Mouse (Mus musculus): ENCODE measurements around the gene 9530077C05Rik. TPM values are rescaled to one million over a fixed set of nuclear protein-coding genes. Genes with fewer than 3 reads are reported as not detected.
A peak's percentile ranks its signal among the peaks of the same experiment; 100 is the strongest.

The 9530077C05Rik gene
- total and polyA plus RNA-seq, 2 experiments, result 0.07 to 0.18 TPM

DNA sequence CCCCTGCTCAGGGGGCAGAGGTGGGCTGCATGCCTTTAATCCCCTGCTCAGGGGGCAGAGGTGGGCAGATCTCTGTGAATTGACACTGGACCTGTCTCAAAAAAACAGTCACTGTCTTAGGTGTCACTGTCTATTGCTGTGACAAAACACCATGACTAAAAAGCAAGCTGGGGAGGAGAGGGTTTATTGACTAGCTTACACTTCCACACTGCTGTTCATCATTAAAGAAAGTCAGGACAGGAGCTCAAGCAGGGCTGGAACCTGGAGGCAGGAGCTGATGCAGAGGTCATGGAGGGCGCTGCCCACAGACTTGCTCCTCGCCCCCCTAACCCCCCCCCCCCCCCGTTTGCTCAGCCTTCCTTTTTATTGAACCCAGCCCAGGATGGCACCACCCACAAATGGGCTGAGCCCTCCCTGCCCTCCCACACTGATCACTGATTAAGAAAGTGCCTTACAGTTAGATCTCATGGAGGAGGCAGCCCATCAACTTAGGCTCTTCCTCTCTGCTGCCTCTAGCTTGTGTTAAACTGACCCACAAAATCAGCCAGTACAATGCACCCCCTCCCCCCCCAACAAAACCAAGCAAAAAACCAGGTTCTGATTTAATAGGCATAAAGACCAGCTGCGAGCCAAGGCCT lies 16.8 kb downstream of the 9530077C05Rik start:
- no peak for DNase-seq (ENCODE audit: extremely low read depth, low read depth, low spot score)
- no peak overlapping the region for H3K27ac ChIP-seq (replicated peaks; ENCODE audit: insufficient read depth, low read depth, low read length)
- no peak overlapping the region for H3K4me3 ChIP-seq (ENCODE audit: insufficient read depth, low read depth, low read length)
- peaks cover 7% of the 10 kb centered on the region; the same call in 1 of the 2 replicates for H3K4me1 ChIP-seq (ENCODE audit: control insufficient read depth, insufficient read depth, low read length)
- WGBS, result 66% methylated on average over 4 of the region's 4 CpGs
- no peaks in the 10 kb centered on the region for H3K27me3 ChIP-seq (ENCODE audit: control insufficient read depth, insufficient read depth, low read length)
- no peak overlapping the region for H3K9ac ChIP-seq (ENCODE audit: low read depth, low read length)
- H3K36me3 ChIP-seq (ENCODE audit: control insufficient read depth, insufficient read depth, low read length), result no peaks in the 10 kb centered on the region
- TF ChIP-seq CTCF (IDR thresholded peaks at IDR 0.05; ENCODE audit: low read depth, low read length) (no peak), POLR2A (IDR thresholded peaks at IDR 0.05; ENCODE audit: extremely low read depth, insufficient read depth, low read length) (no peak)
- no peaks in the 10 kb centered on the region for H3K79me2 ChIP-seq (ENCODE audit: control insufficient read depth, insufficient read depth, low read length)

DNA sequence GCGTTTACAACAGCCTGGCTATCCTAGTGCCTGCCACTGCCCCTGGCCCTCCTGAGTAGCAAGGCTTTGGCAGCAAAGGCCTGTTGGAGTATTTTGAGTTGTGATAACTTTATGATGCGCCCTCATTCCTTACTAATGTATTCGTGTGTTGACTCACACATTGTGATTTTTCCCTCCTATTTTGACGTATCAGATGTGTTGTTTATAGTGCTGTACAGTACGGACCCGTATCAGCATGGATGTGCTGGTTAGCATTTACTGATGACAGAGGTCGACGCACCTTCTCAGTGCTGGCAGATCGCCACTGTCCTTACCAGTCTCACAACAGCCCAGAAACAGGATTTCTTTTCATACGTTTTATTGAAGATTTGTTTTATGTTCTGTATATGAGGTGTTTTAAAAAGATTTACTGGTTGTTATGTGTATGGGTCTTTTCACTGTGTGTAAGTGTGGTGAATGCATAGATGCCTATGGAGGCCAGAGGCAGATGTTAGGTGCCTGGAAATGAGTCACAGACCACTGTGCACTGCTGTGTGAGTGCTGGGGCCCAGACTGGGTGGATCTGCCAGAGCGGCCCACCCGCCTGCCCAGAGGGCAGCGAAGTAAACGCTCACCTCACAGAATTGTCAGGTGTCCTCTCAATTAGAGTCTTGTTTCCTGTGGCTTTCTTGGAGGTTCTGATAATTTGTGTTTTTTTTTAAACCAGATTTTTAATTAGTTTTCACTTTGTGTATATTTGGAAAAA lies 17.5 kb downstream of the 9530077C05Rik start:
- Histone ChIP-seq H3K9ac (ENCODE audit: low read depth, low read length) (no peak overlapping the region), H3K79me2 (ENCODE audit: control insufficient read depth, insufficient read depth, low read length) (no peaks in the 10 kb centered on the region), H3K27me3 (ENCODE audit: control insufficient read depth, insufficient read depth, low read length) (no peaks in the 10 kb centered on the region), H3K4me1 (ENCODE audit: control insufficient read depth, insufficient read depth, low read length) (peaks cover 7% of the 10 kb centered on the region; the same call in 1 of the 2 replicates), H3K4me3 (ENCODE audit: insufficient read depth, low read depth, low read length) (no peak overlapping the region), H3K36me3 (ENCODE audit: control insufficient read depth, insufficient read depth, low read length) (no peaks in the 10 kb centered on the region), H3K27ac (replicated peaks; ENCODE audit: insufficient read depth, low read depth, low read length) (no peak overlapping the region)
- no peak for DNase-seq (ENCODE audit: extremely low read depth, low read depth, low spot score)
- WGBS, result 64% methylated on average over 14 of the region's 14 CpGs
- TF ChIP-seq CTCF (IDR thresholded peaks at IDR 0.05; ENCODE audit: low read depth, low read length) (no peak), POLR2A (IDR thresholded peaks at IDR 0.05; ENCODE audit: extremely low read depth, insufficient read depth, low read length) (no peak)

DNA sequence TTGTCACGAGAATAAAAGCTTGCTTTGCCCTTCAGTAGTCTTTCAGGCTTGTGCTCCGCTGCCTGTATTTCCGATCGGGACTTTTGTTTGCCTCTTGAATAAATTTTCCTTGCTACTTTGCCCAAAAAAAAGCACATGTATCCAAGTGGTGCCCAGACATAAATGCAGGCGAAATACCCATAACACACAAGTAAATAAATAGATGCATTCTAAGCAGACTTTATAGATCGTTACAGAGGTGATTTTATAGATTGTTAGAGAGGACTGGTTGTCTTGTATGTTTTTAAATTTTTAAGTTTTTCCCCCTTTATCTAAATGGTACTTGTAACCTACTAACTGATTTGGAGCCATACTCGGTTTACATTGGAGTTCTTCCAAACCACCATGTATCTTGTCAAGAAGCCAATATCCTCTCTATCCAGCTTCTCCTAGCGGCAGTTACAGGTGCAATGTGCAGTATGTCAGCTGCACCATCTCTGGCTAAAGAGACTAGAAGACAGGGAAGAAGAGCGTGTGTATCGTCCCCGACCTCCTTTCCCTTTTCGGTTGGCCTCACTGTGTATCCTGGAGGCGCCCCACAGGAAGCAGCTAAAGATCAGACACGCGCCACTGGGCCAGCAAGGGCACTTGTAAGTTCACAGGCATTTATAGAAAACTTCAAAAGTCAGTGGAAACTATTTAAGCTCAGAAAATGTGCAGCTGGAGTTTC lies 18.4 kb downstream of the 9530077C05Rik start:
- H3K9ac ChIP-seq (ENCODE audit: low read depth, low read length), result no peak overlapping the region
- peak; percentile 90 for DNase-seq (ENCODE audit: extremely low read depth, low read depth, low spot score)
- TF ChIP-seq POLR2A (IDR thresholded peaks at IDR 0.05; ENCODE audit: extremely low read depth, insufficient read depth, low read length) (no peak), CTCF (IDR thresholded peaks at IDR 0.05; ENCODE audit: low read depth, low read length) (no peak)
- no peak overlapping the region for H3K4me3 ChIP-seq (ENCODE audit: insufficient read depth, low read depth, low read length)
- WGBS, result 19% methylated on average over 15 of the region's 15 CpGs
- H3K4me1 ChIP-seq (ENCODE audit: control insufficient read depth, insufficient read depth, low read length), result peaks cover 7% of the 10 kb centered on the region; the same call in 1 of the 2 replicates
- H3K27me3 ChIP-seq (ENCODE audit: control insufficient read depth, insufficient read depth, low read length), result no peaks in the 10 kb centered on the region
- no peaks in the 10 kb centered on the region for H3K36me3 ChIP-seq (ENCODE audit: control insufficient read depth, insufficient read depth, low read length)
- no peak overlapping the region for H3K27ac ChIP-seq (replicated peaks; ENCODE audit: insufficient read depth, low read depth, low read length)
- H3K79me2 ChIP-seq (ENCODE audit: control insufficient read depth, insufficient read depth, low read length), result no peaks in the 10 kb centered on the region

DNA sequence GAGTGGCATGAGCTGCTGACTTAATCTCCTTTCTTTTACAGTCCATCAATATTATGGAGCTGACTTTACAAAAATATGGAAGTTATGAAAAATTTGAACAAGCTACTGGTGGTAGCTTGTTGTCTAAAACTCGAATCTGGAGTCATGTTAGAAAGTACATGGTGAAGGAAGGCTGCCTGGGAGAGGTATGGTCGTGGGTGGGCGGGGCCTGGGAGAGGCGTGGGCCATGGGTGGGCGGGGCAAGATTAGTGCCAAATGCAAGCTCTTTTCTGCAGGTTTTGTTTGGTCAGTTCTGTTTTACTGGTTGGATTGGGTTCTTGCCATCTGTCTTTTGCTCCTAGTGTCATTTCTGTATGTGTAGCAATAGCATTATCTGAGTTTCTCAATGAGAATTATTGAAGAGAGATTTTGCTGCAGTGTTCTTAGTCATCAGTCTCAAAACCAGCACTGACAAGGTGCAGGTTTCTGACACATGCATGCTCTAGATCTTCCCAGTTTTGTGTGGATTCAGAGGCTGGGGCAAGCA lies 19.1 kb downstream of the 9530077C05Rik start:
- no peaks in the 10 kb centered on the region for H3K27me3 ChIP-seq (ENCODE audit: control insufficient read depth, insufficient read depth, low read length)
- H3K9ac ChIP-seq (ENCODE audit: low read depth, low read length), result no peak overlapping the region
- H3K27ac ChIP-seq (replicated peaks; ENCODE audit: insufficient read depth, low read depth, low read length), result no peak overlapping the region
- H3K36me3 ChIP-seq (ENCODE audit: control insufficient read depth, insufficient read depth, low read length), result no peaks in the 10 kb centered on the region
- H3K4me1 ChIP-seq (ENCODE audit: control insufficient read depth, insufficient read depth, low read length), result peaks cover 7% of the 10 kb centered on the region; the same call in 1 of the 2 replicates
- TF ChIP-seq POLR2A (IDR thresholded peaks at IDR 0.05; ENCODE audit: extremely low read depth, insufficient read depth, low read length) (no peak), CTCF (IDR thresholded peaks at IDR 0.05; ENCODE audit: low read depth, low read length) (no peak)
- no peaks in the 10 kb centered on the region for H3K79me2 ChIP-seq (ENCODE audit: control insufficient read depth, insufficient read depth, low read length)
- DNase-seq (ENCODE audit: extremely low read depth, low read depth, low spot score), result peak; percentile 61
- WGBS, result 27% methylated on average over 5 of the region's 5 CpGs
- no peak overlapping the region for H3K4me3 ChIP-seq (ENCODE audit: insufficient read depth, low read depth, low read length)

DNA sequence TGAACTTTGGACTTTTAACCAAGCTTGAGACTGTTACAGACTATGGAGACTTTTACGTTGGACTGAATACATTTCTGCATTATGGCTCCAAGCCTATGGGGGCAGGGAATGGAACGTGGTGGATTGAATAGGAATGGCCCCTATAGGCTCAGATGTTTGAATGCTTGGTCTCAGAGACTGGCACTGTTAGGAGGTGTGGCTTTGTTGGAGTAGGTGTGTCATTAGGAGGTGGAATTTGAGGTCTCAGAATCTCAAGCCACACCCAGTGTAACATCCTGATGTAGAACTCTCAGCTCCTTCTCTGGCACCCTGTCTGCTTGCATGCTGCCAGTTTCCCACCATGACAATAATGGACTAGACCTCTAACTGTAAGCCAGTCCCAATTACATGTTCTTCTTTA lies 21.9 kb downstream of the 9530077C05Rik start:
- no peaks in the 10 kb centered on the region for H3K79me2 ChIP-seq (ENCODE audit: control insufficient read depth, insufficient read depth, low read length)
- WGBS, result 72% methylated on average over 2 of the region's 2 CpGs
- no peaks in the 10 kb centered on the region for H3K27me3 ChIP-seq (ENCODE audit: control insufficient read depth, insufficient read depth, low read length)
- peaks cover 7% of the 10 kb centered on the region; the same call in 1 of the 2 replicates for H3K4me1 ChIP-seq (ENCODE audit: control insufficient read depth, insufficient read depth, low read length)
- no peak for TF ChIP-seq POLR2A (IDR thresholded peaks at IDR 0.05; ENCODE audit: extremely low read depth, insufficient read depth, low read length)
- no peak for TF ChIP-seq CTCF (IDR thresholded peaks at IDR 0.05; ENCODE audit: low read depth, low read length)
- H3K9ac ChIP-seq (ENCODE audit: low read depth, low read length), result no peak overlapping the region
- H3K36me3 ChIP-seq (ENCODE audit: control insufficient read depth, insufficient read depth, low read length), result no peaks in the 10 kb centered on the region
- H3K27ac ChIP-seq (replicated peaks; ENCODE audit: insufficient read depth, low read depth, low read length), result no peak overlapping the region
- no peak for DNase-seq (ENCODE audit: extremely low read depth, low read depth, low spot score)
- H3K4me3 ChIP-seq (ENCODE audit: insufficient read depth, low read depth, low read length), result no peak overlapping the region
